Mouse (Mus musculus) liver, adult 2 months (tissue): Measurements from ENCODE around the gene Pdia3.

Experiments used
- CTCF ChIP-seq: fragments of 200-500 bp; IDR thresholded peaks from 2 replicates; pipeline ENCODE4 v1.5.1; 2011; ENCODE audit warnings: low read depth, low read length, control low read depth
- POLR2A ChIP-seq: fragments of 200-500 bp; IDR thresholded peaks from 2 replicates; pipeline ENCODE4 v1.6.1; 2011; ENCODE audit warnings: low read length, control low read depth; ENCODE audit not compliant: insufficient read depth; ENCODE audit errors: extremely low read depth

DNA sequence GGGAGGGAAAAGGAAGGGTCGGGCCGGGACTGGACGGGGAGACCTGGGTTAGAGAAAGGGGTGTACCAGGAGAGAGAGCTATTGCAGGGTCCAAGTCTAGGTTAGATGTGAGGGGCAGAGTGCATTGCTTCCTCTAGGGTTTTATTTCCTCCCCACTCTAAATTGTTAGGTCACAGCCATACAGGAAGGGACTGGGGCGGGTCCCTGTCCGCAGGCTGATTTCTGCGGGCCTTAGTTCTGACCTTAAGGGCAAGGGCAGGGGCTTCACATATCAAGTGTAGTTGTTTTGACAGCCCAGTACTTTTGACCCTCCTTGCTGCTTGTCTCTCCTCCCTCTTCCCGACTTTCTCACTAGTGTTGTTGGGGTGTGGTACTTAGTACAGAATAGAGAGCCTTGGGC, 36.5 kb downstream of the Pdia3 start:
- TF ChIP-seq CTCF: no peak
- no peak for TF ChIP-seq POLR2A
